ENCODE assay signal across 8 mouse cellular contexts in the genomic region with DNA sequence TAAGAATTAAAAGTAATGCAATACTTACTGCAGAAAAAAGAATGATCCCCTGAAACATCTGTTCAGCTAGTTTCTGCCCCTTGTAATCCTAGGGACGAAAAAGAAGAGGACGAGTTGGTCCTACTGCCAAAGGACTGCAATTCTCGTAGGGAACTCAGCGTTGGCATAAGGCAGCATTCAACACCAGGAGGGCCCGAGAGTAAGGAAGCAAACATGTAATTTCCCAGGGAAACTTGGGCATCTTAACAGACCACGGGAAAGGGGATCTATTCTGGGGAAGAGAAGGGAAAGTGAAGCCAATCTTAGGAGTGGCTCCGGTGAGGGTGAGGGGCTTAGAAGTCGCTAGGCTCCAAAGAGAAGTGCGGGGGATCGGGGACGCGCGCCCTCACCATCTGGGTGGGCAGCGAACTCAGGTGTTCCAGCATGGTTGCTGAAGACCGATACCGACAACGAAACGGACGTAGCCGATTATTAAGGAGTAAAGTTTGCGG. TPM values are rescaled to one million over a fixed set of nuclear protein-coding genes. Genes with fewer than 3 reads are reported as not detected.
DNase-seq lines count a peak whose midpoint lies in the region; ATAC-seq and TF ChIP-seq lines count a peak whose summit lies in the region.

No protein-coding gene starts in this region.

- peaks cover 19% of the 10 kb centered on the region for H3K36me3 ChIP-seq in heart, embryonic 14.5 days (ENCODE audit: control insufficient read depth, insufficient read depth, low read length)
- peaks cover 33% of the 10 kb centered on the region for H3K36me3 ChIP-seq in G1E (replicated peaks)
- H3K36me3 ChIP-seq in forebrain, postnatal 0 days (ENCODE audit: insufficient read depth): peaks cover 3% of the 10 kb centered on the region

- peak overlapping the region; percentile 90 to 98 for H3K4me3 ChIP-seq in heart, embryonic 14.5 days (ENCODE audit: control insufficient read depth in 1 of 2, insufficient read depth in 1 of 2, low read depth in 1 of 2, low read length in 2 of 2)
- H3K4me3 ChIP-seq in G1E (ENCODE audit: low read depth, low read length): peak overlapping the region; percentile 95
- H3K4me3 ChIP-seq in forebrain, postnatal 0 days (ENCODE audit: low read depth, low read length): peak overlapping the region; percentile 65

- TF ChIP-seq CTCF in G1E (IDR thresholded peaks at IDR 0.05; ENCODE audit: low read depth, low read length): no peak
- TF ChIP-seq CTCF in forebrain, postnatal 0 days (IDR thresholded peaks at IDR 0.05; ENCODE audit: low read depth): peak; percentile 22; the same call in 1 of the 2 replicates

- no peaks in the 10 kb centered on the region for H3K9me3 ChIP-seq in heart, embryonic 14.5 days (ENCODE audit: control insufficient read depth, low read length)
- no peaks in the 10 kb centered on the region for H3K9me3 ChIP-seq in G1E (replicated peaks)
- H3K9me3 ChIP-seq in forebrain, postnatal 0 days (ENCODE audit: low read length): no peaks in the 10 kb centered on the region

- H3K9ac ChIP-seq in heart, embryonic 14.5 days (ENCODE audit: low read length): peak overlapping the region; percentile 95
- H3K9ac ChIP-seq in forebrain, postnatal 0 days: peak overlapping the region; percentile 84

- DNase-seq in heart, postnatal 4 days: no peak
- no peak for DNase-seq in G1E (ENCODE audit: low spot score)
- DNase-seq in forebrain, postnatal 0 days: no peak
- DNase-seq in urinary bladder, postnatal 14 days (ENCODE audit: low spot score): no peak
- DNase-seq in right cerebral cortex, adult 18-20 months: no peak
- DNase-seq in right cerebral cortex, postnatal 10 days (ENCODE audit: low spot score in 2 of 2): no peak

- under 1% methylated on average over 21 of the region's 21 CpGs for WGBS in heart, embryonic 14.5 days
- under 1% methylated on average over 21 of the region's 21 CpGs for WGBS in forebrain, postnatal 0 days

- H3K27me3 ChIP-seq in heart, embryonic 14.5 days (ENCODE audit: control insufficient read depth, insufficient read depth, low read length): no peaks in the 10 kb centered on the region
- no peaks in the 10 kb centered on the region for H3K27me3 ChIP-seq in G1E (ENCODE audit: insufficient read depth, low read length)
- H3K27me3 ChIP-seq in forebrain, postnatal 0 days (ENCODE audit: insufficient read depth, low read length): no peaks in the 10 kb centered on the region

- peak overlapping the region; percentile 3 to 90 for H3K27ac ChIP-seq in heart, embryonic 14.5 days (replicated peaks in 1 of 2; ENCODE audit: control insufficient read depth in 1 of 2, insufficient read depth in 1 of 2, low read depth in 2 of 2, low read length in 2 of 2)
- peak overlapping the region; percentile 92 for H3K27ac ChIP-seq in forebrain, postnatal 0 days (ENCODE audit: low read depth, low read length)

- H3K4me2 ChIP-seq in heart, embryonic 14.5 days (ENCODE audit: low read length): peak overlapping the region; percentile 70
- H3K4me2 ChIP-seq in forebrain, postnatal 0 days (ENCODE audit: low read depth): peak overlapping the region; percentile 75

- peaks cover 4 to 11% of the 10 kb centered on the region in 2 experiments for H3K4me1 ChIP-seq in heart, embryonic 14.5 days (ENCODE audit: control insufficient read depth in 2 of 2, insufficient read depth in 2 of 2, low read length in 2 of 2)
- peaks cover 31% of the 10 kb centered on the region for H3K4me1 ChIP-seq in G1E (ENCODE audit: insufficient read depth, low read depth, low read length)
- peaks cover 10% of the 10 kb centered on the region for H3K4me1 ChIP-seq in forebrain, postnatal 0 days (ENCODE audit: insufficient read depth)

- ATAC-seq in heart, embryonic 14.5 days (ENCODE audit: insufficient number of reproducible peaks, insufficient read depth, low FRiP score, low read depth): no peak
- no peak for ATAC-seq in G1E (ENCODE audit: extremely low read depth, insufficient number of reproducible peaks, low FRiP score, poor library complexity, severe bottlenecking)
- peak; percentile 12 for ATAC-seq in forebrain, postnatal 0 days
- ATAC-seq in megakaryocyte progenitor cell, adult 5-6 weeks (replicated peaks; ENCODE audit: poor library complexity): peak; percentile 36

RNA-seq across cellular contexts. Expression of gene Glt8d1, which starts 0.3 kb away (rescaled TPM):
- 48.1 and 60.3 TPM in 2 replicates for polyA plus RNA-seq in heart, embryonic 14.5 days (2014; fragmentation: Nextera tagmentation; extraction: Ambion mirVana)
- 10 to 100 TPM; 31.2 to 32.3 TPM for total RNA-seq in heart, postnatal 4 days (2021)
- total RNA-seq in G1E (2014; fragmentation: Nextera tagmentation): 48.8 and 53.6 TPM in 2 replicates
- 23.7 and 34.4 TPM in 2 replicates for total RNA-seq in G1E (2017)
- 4.5 and 4.7 TPM in 2 replicates for polyA plus RNA-seq in G1E (2012)
- total RNA-seq in forebrain, postnatal 0 days (2014; rRNA removed): 44.5 and 54.8 TPM in 2 replicates
- polyA plus RNA-seq in forebrain, postnatal 0 days (2015; fragmentation: Nextera tagmentation; extraction: Ambion mirVana): 38.7 and 39.8 TPM in 2 replicates
- total RNA-seq in megakaryocyte progenitor cell, adult 5-6 weeks (2015): 54.2 and 64.4 TPM in 2 replicates
- 29.2 and 37.7 TPM in 2 replicates for total RNA-seq in megakaryocyte progenitor cell, adult 5-6 weeks (2017)

RNA-seq across cellular contexts. Expression of gene Spcs1, which starts 0.6 kb away (rescaled TPM):
- polyA plus RNA-seq in heart, embryonic 14.5 days (2014; fragmentation: Nextera tagmentation; extraction: Ambion mirVana): 382 and 395 TPM in 2 replicates
- 100 to 1,000 TPM; 176 to 181 TPM for total RNA-seq in heart, postnatal 4 days (2021)
- total RNA-seq in G1E (2014; fragmentation: Nextera tagmentation) (124 and 129 TPM in 2 replicates), G1E (2017) (169 and 173 TPM in 2 replicates)
- polyA plus RNA-seq in G1E (2012): 17.7 TPM in 2 replicates
- total RNA-seq in forebrain, postnatal 0 days (2014; rRNA removed): 217 and 226 TPM in 2 replicates
- polyA plus RNA-seq in forebrain, postnatal 0 days (2015; fragmentation: Nextera tagmentation; extraction: Ambion mirVana): 425 and 543 TPM in 2 replicates
- 257 and 280 TPM in 2 replicates for total RNA-seq in megakaryocyte progenitor cell, adult 5-6 weeks (2015)
- 105 TPM in 2 replicates for total RNA-seq in megakaryocyte progenitor cell, adult 5-6 weeks (2017)

RNA-seq across cellular contexts. Expression of gene Pbrm1, which starts 18.1 kb away (rescaled TPM):
- 75.1 and 89.0 TPM in 2 replicates for polyA plus RNA-seq in heart, embryonic 14.5 days (2014; fragmentation: Nextera tagmentation; extraction: Ambion mirVana)
- total RNA-seq in heart, postnatal 4 days (2021): 100 to 1,000 TPM in 1 of 2 experiments, 10 to 100 TPM in 1; 97.2 to 101 TPM
- total RNA-seq in G1E (2014; fragmentation: Nextera tagmentation): 144 and 168 TPM in 2 replicates
- total RNA-seq in G1E (2017): 51.4 and 61.2 TPM in 2 replicates
- 11.9 and 15.3 TPM in 2 replicates for polyA plus RNA-seq in G1E (2012)
- 70.6 and 90.9 TPM in 2 replicates for total RNA-seq in forebrain, postnatal 0 days (2014; rRNA removed)
- polyA plus RNA-seq in forebrain, postnatal 0 days (2015; fragmentation: Nextera tagmentation; extraction: Ambion mirVana): 48.7 and 83.8 TPM in 2 replicates
- 75.4 and 82.4 TPM in 2 replicates for total RNA-seq in megakaryocyte progenitor cell, adult 5-6 weeks (2015)
- 52.3 and 80.5 TPM in 2 replicates for total RNA-seq in megakaryocyte progenitor cell, adult 5-6 weeks (2017)

RNA-seq across cellular contexts. Expression of gene Gnl3, which starts 18.1 kb away (rescaled TPM):
- polyA plus RNA-seq in heart, embryonic 14.5 days (2014; fragmentation: Nextera tagmentation; extraction: Ambion mirVana): 49.3 and 51.4 TPM in 2 replicates
- total RNA-seq in heart, postnatal 4 days (2021): 10 to 100 TPM; 37.9 to 41.4 TPM
- total RNA-seq in G1E (2014; fragmentation: Nextera tagmentation) (376 and 398 TPM in 2 replicates), G1E (2017) (271 and 308 TPM in 2 replicates)
- 21.8 and 37.9 TPM in 2 replicates for polyA plus RNA-seq in G1E (2012)
- 57.3 and 69.6 TPM in 2 replicates for total RNA-seq in forebrain, postnatal 0 days (2014; rRNA removed)
- polyA plus RNA-seq in forebrain, postnatal 0 days (2015; fragmentation: Nextera tagmentation; extraction: Ambion mirVana): 64.7 and 84.6 TPM in 2 replicates
- total RNA-seq in megakaryocyte progenitor cell, adult 5-6 weeks (2015): 365 and 481 TPM in 2 replicates
- total RNA-seq in megakaryocyte progenitor cell, adult 5-6 weeks (2017): 301 and 405 TPM in 2 replicates

RNA-seq across cellular contexts. Expression of gene Nek4, which starts 49.7 kb away (rescaled TPM):
- 5.4 and 5.5 TPM in 2 replicates for polyA plus RNA-seq in heart, embryonic 14.5 days (2014; fragmentation: Nextera tagmentation; extraction: Ambion mirVana)
- total RNA-seq in heart, postnatal 4 days (2021): 1 to 10 TPM; 3.6 to 4.6 TPM
- total RNA-seq in G1E (2014; fragmentation: Nextera tagmentation): 21.9 and 23.0 TPM in 2 replicates
- total RNA-seq in G1E (2017): 13.6 and 14.6 TPM in 2 replicates
- 6.3 and 7.3 TPM in 2 replicates for polyA plus RNA-seq in G1E (2012)
- 14.9 and 16.6 TPM in 2 replicates for total RNA-seq in forebrain, postnatal 0 days (2014; rRNA removed)
- polyA plus RNA-seq in forebrain, postnatal 0 days (2015; fragmentation: Nextera tagmentation; extraction: Ambion mirVana): 7.9 and 14.0 TPM in 2 replicates
- total RNA-seq in megakaryocyte progenitor cell, adult 5-6 weeks (2015): 8.5 and 8.8 TPM in 2 replicates
- 12.2 and 13.8 TPM in 2 replicates for total RNA-seq in megakaryocyte progenitor cell, adult 5-6 weeks (2017)

Comparison
In these comparisons a context has a peak if more than half of its experiments do, and no peak if none do; other contexts are left out.
1. ATAC-seq: peak in forebrain, postnatal 0 days (single experiment) and megakaryocyte progenitor cell, adult 5-6 weeks (single experiment); none in heart, embryonic 14.5 days (single experiment) and G1E (single experiment).
2. Peak in every context shown above with its lines, with median percentiles within 50 percentile points of each other: H3K4me3 ChIP-seq.